Mouse (Mus musculus): ENCODE measurements around the gene Crnkl1. TPM values are rescaled to one million over a fixed set of nuclear protein-coding genes. Genes with fewer than 3 reads are reported as not detected.
A peak's percentile ranks its signal among the peaks of the same experiment; 100 is the strongest.

The Crnkl1 gene
- total RNA-seq (2014; rRNA removed) (12.3 and 14.6 TPM in 2 replicates), polyA plus RNA-seq (2015; fragmentation: Nextera tagmentation; extraction: Ambion mirVana) (15.1 and 19.6 TPM in 2 replicates)

GRCm38 (mm10) chr2:145934339-145935231 lies at the start of gene Crnkl1, which contains the start of gene Cfap61:
Crnkl1 (minus strand) TSS chr2:145935014.
Cfap61 (plus strand) TSS chr2:145934784.
- no peaks in the 10 kb centered on the region for H3K9me3 ChIP-seq (ENCODE audit: low read length)
- no peaks in the 10 kb centered on the region for H3K27me3 ChIP-seq (ENCODE audit: insufficient read depth, low read length)
- peaks cover 20% of the 10 kb centered on the region for H3K36me3 ChIP-seq (ENCODE audit: insufficient read depth, low read length)
- no peak within 1 kb of the TSS for H3K27ac ChIP-seq
- peak within 1 kb of the TSS; percentile 68 for H3K9ac ChIP-seq (replicated peaks; ENCODE audit: low read length)
- H3K4me3 ChIP-seq (ENCODE audit: low read length): peak within 1 kb of the TSS; percentile 86
- peak within 1 kb of the TSS; percentile 97 for H3K4me2 ChIP-seq (ENCODE audit: low read depth, low read length)
- ATAC-seq: peak; percentile 99
- peak; percentile 98 for DNase-seq (ENCODE audit: low spot score)
- TF ChIP-seq CTCF (IDR thresholded peaks at IDR 0.05; ENCODE audit: low read depth): no peak
- peaks cover 9% of the 10 kb centered on the region; the same call in 1 of the 2 replicates for H3K4me1 ChIP-seq (ENCODE audit: insufficient read depth, low read length)
- WGBS: under 1% methylated on average over 61 of the region's 61 CpGs

- Histone ChIP-seq H3K4me2 (ENCODE audit: low read depth, low read length) (no peak overlapping the region), H3K36me3 (ENCODE audit: insufficient read depth, low read length) (no peaks in the 10 kb centered on the region), H3K9me3 (ENCODE audit: low read length) (no peaks in the 10 kb centered on the region), H3K27ac (0 out of 2 replicates have a peak overlapping the region, but pooled peaks have one; percentile 56), H3K4me3 (ENCODE audit: low read length) (no peak overlapping the region), H3K27me3 (ENCODE audit: insufficient read depth, low read length) (no peaks in the 10 kb centered on the region), H3K9ac (replicated peaks; ENCODE audit: low read length) (no peak overlapping the region), H3K4me1 (ENCODE audit: insufficient read depth, low read length) (peaks cover 6% of the 10 kb centered on the region; the same call in 1 of the 2 replicates)
- no peak for TF ChIP-seq CTCF (IDR thresholded peaks at IDR 0.05; ENCODE audit: low read depth)
- ATAC-seq (no peak), DNase-seq (ENCODE audit: low spot score) (no peak)
- 54% methylated on average over 9 of the region's 9 CpGs for WGBS
Measured at GRCm38 (mm10) chr2:145982317-145983045, 47.7 kb upstream of the Crnkl1 start.

- H3K9ac ChIP-seq (replicated peaks; ENCODE audit: low read length): no peak overlapping the region
- no peak overlapping the region for H3K4me2 ChIP-seq (ENCODE audit: low read depth, low read length)
- no peaks in the 10 kb centered on the region for H3K27me3 ChIP-seq (ENCODE audit: insufficient read depth, low read length)
- peaks cover 6% of the 10 kb centered on the region; the same call in 1 of the 2 replicates for H3K4me1 ChIP-seq (ENCODE audit: insufficient read depth, low read length)
- 0 out of 2 replicates have a peak overlapping the region, but pooled peaks have one; percentile 56 for H3K27ac ChIP-seq
- ATAC-seq (peak; percentile 69), DNase-seq (ENCODE audit: low spot score) (peak; percentile 80)
- no peaks in the 10 kb centered on the region for H3K36me3 ChIP-seq (ENCODE audit: insufficient read depth, low read length)
- 14% methylated on average over 6 of the region's 6 CpGs for WGBS
- no peaks in the 10 kb centered on the region for H3K9me3 ChIP-seq (ENCODE audit: low read length)
- no peak overlapping the region for H3K4me3 ChIP-seq (ENCODE audit: low read length)
- 0 out of 2 replicates have a peak, but pooled peaks have one; percentile 6 for TF ChIP-seq CTCF (IDR thresholded peaks at IDR 0.05; ENCODE audit: low read depth)
Measured at GRCm38 (mm10) chr2:145981699-145982112, 46.9 kb upstream of the Crnkl1 start.

- ATAC-seq (no peak), DNase-seq (ENCODE audit: low spot score) (no peak)
- TF ChIP-seq CTCF (IDR thresholded peaks at IDR 0.05; ENCODE audit: low read depth): peak; percentile 9; the same call in 1 of the 2 replicates
- Histone ChIP-seq H3K4me1 (ENCODE audit: insufficient read depth, low read length) (peaks cover 6% of the 10 kb centered on the region; the same call in 1 of the 2 replicates), H3K4me3 (ENCODE audit: low read length) (no peak overlapping the region), H3K27ac (no peak overlapping the region), H3K36me3 (ENCODE audit: insufficient read depth, low read length) (no peaks in the 10 kb centered on the region), H3K9me3 (ENCODE audit: low read length) (no peaks in the 10 kb centered on the region), H3K27me3 (ENCODE audit: insufficient read depth, low read length) (no peaks in the 10 kb centered on the region), H3K4me2 (ENCODE audit: low read depth, low read length) (no peak overlapping the region), H3K9ac (replicated peaks; ENCODE audit: low read length) (no peak overlapping the region)
- WGBS: 71% methylated on average over 9 of the region's 9 CpGs
Measured at GRCm38 (mm10) chr2:145980881-145981280, 46.1 kb upstream of the Crnkl1 start.

- Histone ChIP-seq H3K4me1 (ENCODE audit: insufficient read depth, low read length) (peaks cover 6% of the 10 kb centered on the region; the same call in 1 of the 2 replicates), H3K27me3 (ENCODE audit: insufficient read depth, low read length) (no peaks in the 10 kb centered on the region), H3K27ac (no peak overlapping the region), H3K4me2 (ENCODE audit: low read depth, low read length) (no peak overlapping the region), H3K9ac (replicated peaks; ENCODE audit: low read length) (no peak overlapping the region), H3K4me3 (ENCODE audit: low read length) (no peak overlapping the region), H3K9me3 (ENCODE audit: low read length) (no peaks in the 10 kb centered on the region), H3K36me3 (ENCODE audit: insufficient read depth, low read length) (no peaks in the 10 kb centered on the region)
- TF ChIP-seq CTCF (IDR thresholded peaks at IDR 0.05; ENCODE audit: low read depth): no peak
- ATAC-seq: no peak
- DNase-seq (ENCODE audit: low spot score): no peak
- 37% methylated on average over 4 of the region's 4 CpGs for WGBS
Measured at GRCm38 (mm10) chr2:145979616-145980015, 44.8 kb upstream of the Crnkl1 start.

- no peak for TF ChIP-seq CTCF (IDR thresholded peaks at IDR 0.05; ENCODE audit: low read depth)
- no peak for ATAC-seq
- H3K27me3 ChIP-seq (ENCODE audit: insufficient read depth, low read length): no peaks in the 10 kb centered on the region
- H3K4me3 ChIP-seq (ENCODE audit: low read length): no peak overlapping the region
- no peak for DNase-seq (ENCODE audit: low spot score)
- WGBS: 94% methylated on average over 4 of the region's 4 CpGs
- H3K27ac ChIP-seq: no peak overlapping the region
- no peaks in the 10 kb centered on the region for H3K36me3 ChIP-seq (ENCODE audit: insufficient read depth, low read length)
- no peaks in the 10 kb centered on the region for H3K9me3 ChIP-seq (ENCODE audit: low read length)
- H3K4me1 ChIP-seq (ENCODE audit: insufficient read depth, low read length): no peaks in the 10 kb centered on the region
- H3K4me2 ChIP-seq (ENCODE audit: low read depth, low read length): no peak overlapping the region
- no peak overlapping the region for H3K9ac ChIP-seq (replicated peaks; ENCODE audit: low read length)
Measured at GRCm38 (mm10) chr2:145972571-145972970, 37.8 kb upstream of the Crnkl1 start.

All from hindbrain, postnatal 0 days (tissue).